Mouse (Mus musculus) erythroblast, embryonic 14.5 days (primary cell): ENCODE measurements at regions not wholly inside any gene's neighbourhood (a gene's known extent, or its start where the extent isn't known, plus 50 kb on each side); places are given as distances from the start of the nearest gene placed in this dataset.

ENCODE experiments used
- H3K27me3 ChIP-seq: 2 replicates; pipeline ENCODE4 v1.6.1; 2012; ENCODE audit warnings: inconsistent platforms; ENCODE audit not compliant: control insufficient read depth
- H3K36me3 ChIP-seq: 2 replicates; pipeline ENCODE4 v1.6.1; 2012; ENCODE audit warnings: mild to moderate bottlenecking, inconsistent platforms; ENCODE audit not compliant: control insufficient read depth
- H3K4me1 ChIP-seq: 2 replicates; pipeline ENCODE4 v1.6.1; 2012; ENCODE audit warnings: inconsistent platforms; ENCODE audit not compliant: control insufficient read depth
- H3K4me3 ChIP-seq: replicated peaks from 2 replicates; pipeline ENCODE3; 2012; ENCODE audit warnings: moderate library complexity, mild to moderate bottlenecking, inconsistent platforms
- H3K9me3 ChIP-seq: 2 replicates; pipeline ENCODE4 v1.6.1; 2012; ENCODE audit warnings: low read length, inconsistent platforms, mixed read lengths; ENCODE audit not compliant: control insufficient read depth
- GATA1 ChIP-seq: IDR thresholded peaks from 2 replicates; pipeline ENCODE4 v1.6.1; 2012; ENCODE audit warnings: low read length, inconsistent platforms, mixed read lengths
- TAL1 ChIP-seq: IDR thresholded peaks from 3 replicates; pipeline ENCODE4 v1.6.1; 2012; ENCODE audit warnings: low read length, inconsistent platforms, mixed read lengths

- peaks cover 22% of the 10 kb centered on the region for H3K4me1 ChIP-seq
Measured at GRCm38 (mm10) chr6:31085063-31085759, 126.3 kb upstream of the Klf14 start.

GRCm38 (mm10) chr6:31085760-31086108 lies 126.9 kb upstream of the Klf14 start:
- Histone ChIP-seq H3K9me3 (no peaks in the 10 kb centered on the region), H3K36me3 (peaks cover 16% of the 10 kb centered on the region), H3K4me3 (no peak overlapping the region), H3K27me3 (no peaks in the 10 kb centered on the region), H3K4me1 (peaks cover 22% of the 10 kb centered on the region)
- TF ChIP-seq GATA1 = no peak
- TF ChIP-seq TAL1 = no peak

More at GRCm38 (mm10) chr6:31085063-31085759, 126.3 kb upstream of the Klf14 start:
- H3K4me3 ChIP-seq = no peak overlapping the region
- TF ChIP-seq GATA1 = no peak
- TF ChIP-seq TAL1 = no peak
- no peaks in the 10 kb centered on the region for H3K9me3 ChIP-seq
- H3K27me3 ChIP-seq = no peaks in the 10 kb centered on the region
- H3K36me3 ChIP-seq = peaks cover 19% of the 10 kb centered on the region

GRCm38 (mm10) chr6:31086283-31086682 lies 127.4 kb upstream of the Klf14 start:
- Histone ChIP-seq H3K4me3 (no peak overlapping the region), H3K27me3 (no peaks in the 10 kb centered on the region), H3K4me1 (peaks cover 22% of the 10 kb centered on the region), H3K36me3 (peaks cover 14% of the 10 kb centered on the region), H3K9me3 (no peaks in the 10 kb centered on the region)
- TF ChIP-seq TAL1 = no peak
- no peak for TF ChIP-seq GATA1

- no peak overlapping the region for H3K4me3 ChIP-seq
- no peaks in the 10 kb centered on the region for H3K9me3 ChIP-seq
- peaks cover 18% of the 10 kb centered on the region for H3K36me3 ChIP-seq
- H3K27me3 ChIP-seq = no peaks in the 10 kb centered on the region
- TF ChIP-seq TAL1 = no peak
- TF ChIP-seq GATA1 = no peak
- peaks cover 22% of the 10 kb centered on the region for H3K4me1 ChIP-seq
Measured at GRCm38 (mm10) chr6:31086798-31087360, 128.0 kb upstream of the Klf14 start.

- peaks cover 20% of the 10 kb centered on the region for H3K36me3 ChIP-seq
- H3K9me3 ChIP-seq = no peaks in the 10 kb centered on the region
- TF ChIP-seq GATA1 (no peak), TAL1 (no peak)
- peaks cover 21% of the 10 kb centered on the region for H3K4me1 ChIP-seq
- no peak overlapping the region for H3K4me3 ChIP-seq
- H3K27me3 ChIP-seq = no peaks in the 10 kb centered on the region
Measured at GRCm38 (mm10) chr6:31087511-31087910, 128.6 kb upstream of the Klf14 start.

- H3K9me3 ChIP-seq = no peaks in the 10 kb centered on the region
- H3K36me3 ChIP-seq = peaks cover 21% of the 10 kb centered on the region
- TF ChIP-seq GATA1 (no peak), TAL1 (no peak)
- H3K4me3 ChIP-seq = no peak overlapping the region
- peaks cover 20% of the 10 kb centered on the region for H3K4me1 ChIP-seq
- H3K27me3 ChIP-seq = no peaks in the 10 kb centered on the region
Measured at GRCm38 (mm10) chr6:31088147-31088972, 129.5 kb upstream of the Klf14 start.

- H3K9me3 ChIP-seq = no peaks in the 10 kb centered on the region
- H3K4me3 ChIP-seq = no peak overlapping the region
- peaks cover 20% of the 10 kb centered on the region for H3K4me1 ChIP-seq
- TF ChIP-seq GATA1 (no peak), TAL1 (no peak)
- peaks cover 21% of the 10 kb centered on the region for H3K36me3 ChIP-seq
- H3K27me3 ChIP-seq = no peaks in the 10 kb centered on the region
Measured at GRCm38 (mm10) chr6:31088973-31089368, 130.1 kb upstream of the Klf14 start.

- Histone ChIP-seq H3K36me3 (peaks cover 18% of the 10 kb centered on the region), H3K27me3 (no peaks in the 10 kb centered on the region), H3K9me3 (no peaks in the 10 kb centered on the region), H3K4me1 (peaks cover 14% of the 10 kb centered on the region), H3K4me3 (no peak overlapping the region)
- no peak for TF ChIP-seq TAL1
- no peak for TF ChIP-seq GATA1
Measured at GRCm38 (mm10) chr6:31090288-31090687, 131.4 kb upstream of the Klf14 start.

- Histone ChIP-seq H3K9me3 (no peaks in the 10 kb centered on the region), H3K27me3 (no peaks in the 10 kb centered on the region), H3K4me1 (peaks cover 10% of the 10 kb centered on the region), H3K36me3 (peaks cover 18% of the 10 kb centered on the region), H3K4me3 (no peak overlapping the region)
- no peak for TF ChIP-seq GATA1
- TF ChIP-seq TAL1 = no peak
Measured at GRCm38 (mm10) chr6:31090791-31091190, 131.9 kb upstream of the Klf14 start.
